ENCODE assay signal across 19 mouse cellular contexts in the genomic region with DNA sequence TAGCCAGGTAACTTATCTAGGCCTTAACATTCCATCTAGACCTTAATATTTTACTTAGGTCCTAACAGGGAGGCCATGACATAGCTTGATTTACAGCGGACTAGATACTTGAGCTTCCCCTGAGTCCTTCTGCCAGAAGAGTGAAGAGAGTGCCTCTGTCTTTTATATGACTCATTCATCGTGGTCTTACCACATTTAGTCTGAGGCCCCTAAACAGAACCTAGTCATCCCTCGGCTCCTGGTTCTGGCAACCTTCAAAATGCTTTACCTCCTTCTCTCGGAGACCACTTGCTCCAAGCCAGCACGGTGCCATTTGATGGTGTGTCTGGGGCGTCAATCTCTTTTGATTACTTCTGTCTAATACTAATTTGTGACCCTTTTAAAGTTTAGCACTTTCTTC.
DNase-seq lines count a peak whose midpoint lies in the region; TF ChIP-seq lines count a peak whose summit lies in the region.
"Had no signal": no experiment of that assay in that cellular context is flagged by ENCODE, and none has a peak within 500 bp of the region (broad histone marks: within the 10 kb centered on the region; RNA-seq: fewer than 3 reads in every experiment).

No protein-coding gene starts in this region.

- intact Hi-C loops in gastrocnemius, postnatal 36 days (cut with DNase I): no loop called here

- peak; percentile 67 for DNase-seq in 3T3-L1 (ENCODE audit: low read depth, low spot score)
- peak; percentile 46 for DNase-seq in NIH3T3 (ENCODE audit: low read depth)
- DNase-seq in gastrocnemius, postnatal 36 days: no peak
- no peak for DNase-seq in kidney, postnatal 4 days
- no peak for DNase-seq in embryo, embryonic 10 days (ENCODE audit: low spot score)
- DNase-seq: adrenal gland, adult 8-10 months; adrenal gland, postnatal 25 days; cerebellum, adult 11-12 months; cerebellum, adult 8-10 months; cerebellum, postnatal 10 days; cerebellum, postnatal 36 days; gastrocnemius, postnatal 25 days; heart, postnatal 10 days; heart, postnatal 36 days; kidney, adult 2 months had no signal

- no peak overlapping the region for H3ac ChIP-seq in C2C12 (ENCODE audit: control insufficient read depth, insufficient read length, low read depth)

- no peak for TF ChIP-seq CTCF in C2C12 (IDR thresholded peaks at IDR 0.05; ENCODE audit: control insufficient read depth, insufficient read depth, insufficient read length)

- H3K79me2 ChIP-seq in C2C12 (ENCODE audit: control insufficient read depth, insufficient read depth): peaks cover 100% of the 10 kb centered on the region

- no peaks in the 10 kb centered on the region for H3K27me3 ChIP-seq in C2C12 (ENCODE audit: control insufficient read depth, insufficient read depth, insufficient read length)
- H3K27me3 ChIP-seq: heart, embryonic 15.5 days; hindbrain, embryonic 13.5 days had no signal

- H3K36me3 ChIP-seq in C2C12 (ENCODE audit: control insufficient read depth, insufficient read depth): peaks cover 54% of the 10 kb centered on the region
- H3K36me3 ChIP-seq: heart, embryonic 15.5 days; hindbrain, embryonic 13.5 days had no signal

- peaks cover 89% of the 10 kb centered on the region for H3K79me3 ChIP-seq in C2C12 (ENCODE audit: low read depth)

- no peak overlapping the region for H3K4me3 ChIP-seq in C2C12 (ENCODE audit: insufficient read depth, poor library complexity, severe bottlenecking)
- H3K4me3 ChIP-seq: heart, embryonic 15.5 days; hindbrain, embryonic 10.5 days; hindbrain, embryonic 13.5 days had no signal

TF ChIP-seq in C2C12, 6 proteins besides CTCF, POLR2A, EP300 and RAD21:
- TF ChIP-seq MAX (IDR thresholded peaks at IDR 0.05): peak; percentile 92
- TF ChIP-seq MYOG (IDR thresholded peaks at IDR 0.05; ENCODE audit: control insufficient read depth, extremely low read depth, insufficient read length): no peak
- TF ChIP-seq CEBPB (IDR thresholded peaks at IDR 0.05; ENCODE audit: low read depth): peak; percentile 33
- peak; percentile 32 for TF ChIP-seq FOSL1 (IDR thresholded peaks at IDR 0.05; ENCODE audit: insufficient read depth, low read length, poor library complexity, severe bottlenecking)
- no peak for TF ChIP-seq USF1 (IDR thresholded peaks at IDR 0.05; ENCODE audit: low read depth)
- TF ChIP-seq MYOD1 (IDR thresholded peaks at IDR 0.05; ENCODE audit: control insufficient read depth, insufficient read length, low read depth): no peak
TF ChIP-seq in C2C12: peak in this region for 3.

Comparison
In these comparisons a context has a peak if more than half of its experiments do, and no peak if none do; other contexts are left out.
1. DNase-seq: peak in 3T3-L1 (single experiment) and NIH3T3 (single experiment); none in gastrocnemius, postnatal 36 days (0 of 2), kidney, postnatal 4 days (0 of 2) and embryo, embryonic 10 days (single experiment).